Mouse (Mus musculus): ENCODE data around the gene Samhd1.
A peak's percentile ranks its signal among the peaks of the same experiment; 100 is the strongest.
"Not testable (repeated sequence)": the region's sequence is repeated elsewhere in the genome, so short reads cannot be mapped to it uniquely, and the experiment has no call there.

Gene Samhd1

GRCm38 (mm10) chr2:157135014-157135413 lies at the start of gene Samhd1:
Gene Samhd1, minus strand, starts transcription at chr2:157135265.
- DNase-seq, result peak; percentile 94 to 96

DNA sequence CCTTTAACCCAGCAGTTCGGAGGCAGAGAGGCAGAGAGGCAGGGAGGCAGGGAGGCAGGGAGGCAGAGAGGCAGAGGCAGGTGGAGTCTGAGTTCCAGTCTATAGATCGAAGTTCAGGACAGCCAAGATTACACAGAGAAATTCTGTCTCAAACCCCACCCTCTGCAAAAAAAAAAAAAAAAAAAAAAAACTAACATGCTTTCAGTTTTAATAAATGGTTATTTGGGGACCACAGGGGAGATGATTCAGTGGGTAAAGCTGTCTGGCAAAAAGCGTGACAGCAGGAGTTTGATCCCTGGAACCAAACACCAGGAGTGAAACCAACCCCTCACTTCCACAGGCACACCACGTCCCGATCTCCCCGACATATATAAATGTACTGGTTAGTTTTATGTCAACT lies 43.1 kb upstream of the Samhd1 start:
- DNase-seq, result no peak

- DNase-seq, result no peak
Observed at GRCm38 (mm10) chr2:157176248-157176647, 41.2 kb upstream of the Samhd1 start.

GRCm38 (mm10) chr2:157174416-157174815 lies 39.4 kb upstream of the Samhd1 start:
- DNase-seq, result peak; percentile 12 to 15

GRCm38 (mm10) chr2:157173555-157173954 lies 38.5 kb upstream of the Samhd1 start:
- no peak for DNase-seq

GRCm38 (mm10) chr2:157172984-157173383 lies 37.9 kb upstream of the Samhd1 start:
- DNase-seq, result no peak

GRCm38 (mm10) chr2:157170626-157171025 lies 35.6 kb upstream of the Samhd1 start:
- no peak for DNase-seq

DNA sequence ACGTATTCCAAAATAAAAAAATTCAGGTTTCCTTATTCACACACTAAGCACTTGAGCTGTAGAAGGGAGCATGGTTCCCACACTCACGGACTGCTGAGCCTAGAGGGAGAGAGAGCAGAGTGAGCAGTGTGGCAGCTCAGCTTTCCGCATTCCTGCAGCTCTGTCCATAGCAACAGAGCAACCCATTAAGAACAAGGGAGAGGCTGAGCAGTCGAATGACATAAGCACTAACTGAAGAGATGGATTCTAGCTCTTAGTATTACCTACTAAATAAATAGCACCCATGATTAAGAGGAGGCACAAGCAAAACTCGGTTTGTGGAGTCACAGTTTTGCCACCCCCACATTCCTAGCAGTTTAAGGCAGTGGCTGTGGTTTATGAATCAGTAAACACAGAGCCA lies 35.1 kb upstream of the Samhd1 start:
- DNase-seq, result peak; percentile 16 to 34

DNA sequence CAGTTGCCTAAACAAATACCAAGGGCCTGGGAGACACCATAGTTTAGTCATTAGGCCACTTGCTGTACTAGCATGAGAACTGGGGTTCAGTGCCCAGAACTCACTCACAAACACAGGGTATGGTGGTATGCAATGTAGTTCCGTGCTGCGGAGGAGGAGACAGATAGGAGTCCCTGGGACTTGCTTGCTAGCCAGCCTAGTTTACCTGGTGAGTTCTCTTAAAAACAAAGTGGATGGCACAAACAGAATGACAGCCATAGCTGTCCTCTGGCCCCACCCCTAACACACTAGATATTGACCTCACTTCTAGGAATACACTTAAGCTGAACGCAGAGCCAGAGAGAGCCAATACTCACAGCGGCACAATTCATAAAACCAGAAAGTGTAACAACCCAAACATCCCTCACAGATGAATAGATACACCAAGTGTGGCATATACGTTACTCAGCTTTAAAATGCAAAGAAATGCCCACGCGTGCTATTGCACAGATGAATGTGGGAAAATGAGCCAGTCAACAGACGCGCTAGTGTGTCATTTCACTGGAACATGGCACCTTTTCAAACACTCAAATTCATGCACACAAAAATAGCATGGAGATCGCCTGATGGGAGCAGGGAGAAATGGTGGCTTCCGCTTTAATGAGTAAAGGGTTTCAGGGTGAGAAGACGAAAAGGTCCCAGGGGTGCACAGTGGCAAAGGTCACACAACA lies 31.5 kb upstream of the Samhd1 start:
- no peak for DNase-seq

GRCm38 (mm10) chr2:157165312-157166224 lies 30.5 kb upstream of the Samhd1 start:
- DNase-seq, result not testable (repeated sequence)

- no peak for DNase-seq
Observed at GRCm38 (mm10) chr2:157164101-157164500, 29.0 kb upstream of the Samhd1 start.

DNA sequence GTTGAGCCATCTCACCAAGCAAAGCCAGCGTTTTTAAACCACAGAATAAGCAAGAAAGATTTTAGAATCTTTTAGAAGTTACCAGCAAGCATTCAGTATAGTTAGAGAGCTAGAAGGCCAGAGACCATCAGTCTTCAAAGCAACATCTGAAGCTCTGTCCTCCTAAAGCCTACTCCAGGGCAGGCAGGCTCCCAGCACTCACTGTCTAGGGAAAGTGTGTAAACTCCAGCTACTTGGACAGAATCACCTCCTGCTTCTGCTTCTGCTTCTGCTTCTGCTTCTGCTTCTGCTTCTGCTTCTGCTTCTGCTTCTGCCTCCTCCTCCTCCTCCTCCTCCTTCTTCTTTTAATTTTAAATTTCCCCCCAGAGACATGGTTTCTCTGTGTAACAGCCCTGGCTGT lies 21.0 kb upstream of the Samhd1 start:
- no peak for DNase-seq

DNA sequence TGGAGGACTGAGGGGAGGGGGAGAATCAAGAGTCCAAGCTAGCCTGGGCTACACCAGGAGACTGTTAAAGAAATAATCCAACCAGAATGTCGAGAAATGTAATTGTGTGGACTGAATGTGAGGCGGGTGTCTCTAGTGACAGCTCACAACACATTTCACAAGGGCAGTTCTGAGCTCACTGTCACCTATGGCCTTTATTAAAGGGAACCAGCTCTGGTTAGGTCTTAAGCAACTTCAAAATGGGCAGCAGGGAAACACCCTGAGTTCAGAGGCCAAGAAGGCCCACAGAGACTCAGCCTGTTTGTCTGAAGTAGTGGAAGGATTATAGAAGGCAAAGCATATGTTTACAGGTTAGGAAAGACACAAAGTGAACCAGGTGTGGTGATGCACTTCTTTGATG lies 18.2 kb upstream of the Samhd1 start:
- DNase-seq, result no peak

DNA sequence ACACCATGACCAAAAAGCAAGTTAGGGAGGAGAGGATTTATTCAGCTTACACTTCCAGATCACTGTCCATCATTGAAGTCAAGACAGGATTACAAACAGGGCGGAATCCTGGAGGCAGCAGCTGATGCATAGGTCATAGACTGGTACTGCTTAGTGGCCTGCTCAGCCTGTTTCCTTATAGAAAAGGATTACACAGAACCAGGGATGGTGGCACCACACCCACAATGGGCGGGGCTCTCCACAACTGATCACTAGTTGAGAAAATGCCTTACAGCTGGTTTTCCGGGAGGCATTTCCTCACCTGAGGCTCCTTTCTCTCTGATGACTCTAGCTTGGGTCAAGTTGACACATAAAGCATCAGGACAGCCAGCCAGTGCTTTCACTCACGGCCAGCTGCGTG lies 13.4 kb upstream of the Samhd1 start:
- no peak for DNase-seq

- no peak for DNase-seq
Observed at GRCm38 (mm10) chr2:157147397-157148020, 12.4 kb upstream of the Samhd1 start.

GRCm38 (mm10) chr2:157145173-157145572 lies 10.1 kb upstream of the Samhd1 start:
- DNase-seq, result no peak

DNA sequence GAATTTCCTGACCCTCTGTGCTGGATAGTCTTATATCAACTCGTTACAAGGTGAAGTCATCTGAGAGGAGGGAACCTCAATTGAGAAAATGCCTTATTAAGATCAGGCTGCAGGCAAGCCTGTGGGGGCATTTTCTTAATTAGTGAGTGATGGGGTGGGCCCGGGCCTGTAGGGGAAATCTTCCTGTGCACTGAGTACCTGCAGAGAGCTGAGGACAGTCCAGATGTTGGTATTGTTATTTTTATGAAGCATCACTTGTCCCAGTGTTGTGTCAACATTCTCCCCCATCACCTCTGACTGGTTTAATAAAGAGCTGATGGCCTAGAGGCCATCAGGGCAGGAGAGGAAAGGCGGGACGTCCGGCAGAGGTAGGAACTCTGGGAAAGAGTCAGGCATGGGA lies 9.1 kb upstream of the Samhd1 start:
- DNase-seq, result no peak

GRCm38 (mm10) chr2:157141962-157142361 lies 6.9 kb upstream of the Samhd1 start:
- DNase-seq, result no peak

- no peak for DNase-seq
Observed at GRCm38 (mm10) chr2:157139251-157139802, 4.3 kb upstream of the Samhd1 start.

DNA sequence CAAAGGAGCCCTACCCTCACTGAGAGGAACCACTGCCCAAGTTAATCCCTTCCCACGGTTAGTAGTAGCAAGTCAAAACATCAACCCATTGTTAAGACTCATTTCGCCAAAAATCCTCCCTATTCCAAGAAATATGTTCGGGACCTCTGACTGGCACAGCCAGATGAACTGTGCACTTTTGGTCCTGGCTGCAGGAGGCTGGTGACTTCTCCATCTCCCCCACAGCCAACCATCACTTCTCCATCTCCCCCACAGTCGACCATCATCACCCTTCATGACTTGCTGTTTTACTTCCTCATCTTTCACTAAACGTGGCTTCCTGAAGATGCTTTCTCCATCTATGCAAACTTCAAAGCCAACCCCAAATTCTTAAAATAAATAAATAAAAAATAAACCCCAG lies 3.7 kb upstream of the Samhd1 start:
- no peak for DNase-seq

GRCm38 (mm10) chr2:157137959-157138731 lies 3.1 kb upstream of the Samhd1 start:
- DNase-seq, result no peak

- no peak for DNase-seq
Observed at GRCm38 (mm10) chr2:157136646-157137045, 1.6 kb upstream of the Samhd1 start.

Data from kidney, postnatal 4 days (tissue).